Mouse (Mus musculus) MEL (cell line): ENCODE data around the gene Abhd8.

ENCODE experiments used
- CHD2 ChIP-seq: IDR thresholded peaks from 2 replicates; pipeline ENCODE4 v1.6.1; 2011; ENCODE audit warnings: low read length, improper control_type of control experiment
- CTCF ChIP-seq, 3 experiments: IDR thresholded peaks in 2 of 3; conservative IDR thresholded peaks in 1 of 3; 2 replicates each; pipeline ENCODE4 v1.5.1; 2011 to 2012; ENCODE audit warnings: low read length in 3 of 3, low read depth in 2 of 3, mild to moderate bottlenecking in 2 of 3, improper control_type of control experiment in 1 of 3, inconsistent platforms in 1 of 3, mixed read lengths in 1 of 3, moderate library complexity in 1 of 3; ENCODE audit not compliant: control insufficient read depth in 1 of 3, insufficient read depth in 1 of 3, poor library complexity in 1 of 3, severe bottlenecking in 1 of 3
- GABPA ChIP-seq: IDR thresholded peaks from 2 replicates; pipeline ENCODE4 v1.6.1; 2012; ENCODE audit warnings: low read depth, mild to moderate bottlenecking, inconsistent platforms, low read length, improper control_type of control experiment, moderate library complexity
- JUND ChIP-seq: IDR thresholded peaks from 2 replicates; pipeline ENCODE4 v1.6.1; 2011; ENCODE audit warnings: low read depth, mild to moderate bottlenecking, improper control_type of control experiment, low read length
- MYB ChIP-seq: IDR thresholded peaks from 2 replicates; pipeline ENCODE4 v1.6.1; 2011; ENCODE audit warnings: mild to moderate bottlenecking, low read depth, low read length, improper control_type of control experiment
- NELFE ChIP-seq: IDR thresholded peaks from 2 replicates; pipeline ENCODE4 v1.6.1; 2011; ENCODE audit warnings: low read depth, low read length, improper control_type of control experiment
- SIN3A ChIP-seq: IDR thresholded peaks from 2 replicates; pipeline ENCODE4 v1.6.1; 2012; ENCODE audit warnings: low read length, improper control_type of control experiment, inconsistent platforms
- SMC3 ChIP-seq: IDR thresholded peaks from 2 replicates; pipeline ENCODE4 v1.6.1; 2011; ENCODE audit warnings: low read depth, low read length, improper control_type of control experiment
- TCF12 ChIP-seq: IDR thresholded peaks from 2 replicates; pipeline ENCODE4 v1.6.1; 2014; ENCODE audit warnings: low read depth, mild to moderate bottlenecking, inconsistent platforms, low read length, improper control_type of control experiment, moderate library complexity

DNA sequence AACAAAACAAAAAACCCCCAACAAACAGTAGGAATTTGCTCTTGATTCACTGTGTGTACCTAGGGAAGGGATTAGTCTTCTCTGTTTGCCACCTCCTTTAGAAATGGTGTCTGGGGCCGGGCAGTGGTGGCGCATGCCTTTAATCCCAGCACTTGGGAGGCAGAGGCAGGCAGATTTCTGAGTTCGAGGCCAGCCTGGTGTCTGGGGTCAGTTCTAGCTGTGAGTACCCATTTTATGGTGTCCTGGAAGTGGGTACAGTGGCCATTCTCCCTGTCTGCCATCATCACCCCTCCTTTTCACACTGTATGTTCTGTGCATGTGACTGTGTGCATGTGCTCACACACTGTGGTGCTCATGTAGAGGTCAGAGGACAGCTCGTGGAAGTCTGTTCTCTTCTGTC, 55.2 kb downstream of the Abhd8 start:
- TF ChIP-seq CTCF (IDR thresholded peaks at IDR 0.05 in 2 of 3, conservative IDR thresholded peaks at IDR 0.05 in 1 of 3; ENCODE audit: control insufficient read depth in 1 of 3, insufficient read depth in 1 of 3, low read depth in 2 of 3, low read length in 3 of 3, poor library complexity in 1 of 3, severe bottlenecking in 1 of 3) = no peak
- TF ChIP-seq NELFE = no peak
- no peak for TF ChIP-seq GABPA
- no peak for TF ChIP-seq TCF12
- no peak for TF ChIP-seq SMC3
- no peak for TF ChIP-seq JUND
- no peak for TF ChIP-seq MYB
- TF ChIP-seq CHD2 = no peak
- TF ChIP-seq SIN3A = no peak
